Mouse (Mus musculus): Measurements from ENCODE around the gene Ildr2.

DNA sequence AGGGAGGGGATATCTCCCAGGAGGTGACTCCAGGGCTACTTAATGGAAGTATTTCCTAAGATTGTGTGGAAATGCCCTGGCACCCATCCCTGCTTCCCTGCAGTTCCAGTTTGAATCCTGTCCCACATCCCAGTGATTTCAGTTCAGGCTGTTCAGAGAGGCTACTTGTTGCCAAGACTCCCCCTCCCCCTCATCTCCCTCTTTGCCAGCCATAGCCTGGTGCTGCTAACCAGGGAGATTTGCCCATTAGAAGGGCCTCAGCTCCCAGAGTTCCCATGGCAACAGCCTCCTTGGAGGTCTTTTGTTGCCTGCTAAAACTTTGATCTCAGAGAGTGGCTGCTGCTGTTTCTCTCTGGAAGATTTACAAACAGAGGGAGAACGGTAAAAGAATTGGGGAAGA lies 26.6 kb downstream of the Ildr2 start:
- TF ChIP-seq POLR2A (IDR thresholded peaks at IDR 0.05; ENCODE audit: low read depth, low read length) (no peak), CTCF (IDR thresholded peaks at IDR 0.05; ENCODE audit: extremely low read depth, insufficient read depth, insufficient read length, insufficient replicate concordance) (no peak)

Data from spleen, adult 2 months (tissue).